Mouse (Mus musculus) kidney, embryonic 14.5 days (tissue): ENCODE results near the gene Tex101. TPM values are rescaled to one million over a fixed set of nuclear protein-coding genes. Genes with fewer than 3 reads are reported as not detected.

Experiments used
- ATAC-seq: fragments of 200-750 bp; cut with Nextera tagmentation; 2 replicates; pipeline ENCODE4 v1.8.0; 2017; ENCODE audit warnings: moderate number of reproducible peaks, mild to moderate bottlenecking, moderate TSS enrichment, moderate library complexity; ENCODE audit not compliant: low FRiP score, low TSS enrichment
- H3K27ac ChIP-seq: fragments of 300-500 bp; sonication (generic); 2 replicates; pipeline ENCODE4 v1.5.1; 2014; ENCODE audit warnings: low read depth, mild to moderate bottlenecking, low read length, moderate library complexity, mixed read lengths
- H3K27me3 ChIP-seq: fragments of 300-500 bp; sonication (generic); 2 replicates; pipeline ENCODE4 v1.6.1; 2014; ENCODE audit warnings: mild to moderate bottlenecking, low read length; ENCODE audit not compliant: control insufficient read depth, insufficient read depth
- H3K36me3 ChIP-seq: fragments of 300-500 bp; sonication (generic); 2 replicates; pipeline ENCODE4 v1.6.1; 2014; ENCODE audit warnings: low read length, mixed read lengths; ENCODE audit not compliant: control insufficient read depth, insufficient read depth
- H3K4me1 ChIP-seq: fragments of 300-500 bp; sonication (generic); 2 replicates; pipeline ENCODE4 v1.6.1; 2014; ENCODE audit warnings: low read length, mixed read lengths; ENCODE audit not compliant: control insufficient read depth, insufficient read depth
- H3K4me2 ChIP-seq: fragments of 300-500 bp; sonication (generic); replicated peaks from 2 replicates; pipeline ENCODE4 v1.6.1; 2014; ENCODE audit warnings: low read depth, mild to moderate bottlenecking, low read length
- H3K4me3 ChIP-seq: fragments of 300-500 bp; sonication (generic); 2 replicates; pipeline ENCODE4 v1.5.1; 2014; ENCODE audit warnings: mild to moderate bottlenecking, low read length
- H3K9ac ChIP-seq: fragments of 300-500 bp; sonication (generic); 2 replicates; pipeline ENCODE4 v1.6.1; 2014; ENCODE audit warnings: low read depth, mild to moderate bottlenecking, low read length, moderate library complexity
- H3K9me3 ChIP-seq: fragments of 300-500 bp; sonication (generic); 2 replicates; pipeline ENCODE4 v1.6.1; 2016; ENCODE audit warnings: low read length; ENCODE audit not compliant: control insufficient read depth
- WGBS: fragments of 180-500 bp; shearing (Covaris S2); extraction: QIAGEN DNeasy Blood & Tissue Kit; methylation state at CpG from one replicate; pipeline ENCODE4 v1.1.7; 2014; 5-methylcytosine and 5-hydroxymethylcytosine counted together
- polyA plus RNA-seq: library from polyadenylated mRNA; unstranded; fragments of >200 nt; fragmentation: Nextera tagmentation; extraction: Ambion mirVana; gene quantifications from 2 replicates; pipeline ENCODE4 v1.2.1, GENCODE M21; 2014

Tex101 gene
- polyA plus RNA-seq, 1 experiment from 2014 or later = not detected

DNA sequence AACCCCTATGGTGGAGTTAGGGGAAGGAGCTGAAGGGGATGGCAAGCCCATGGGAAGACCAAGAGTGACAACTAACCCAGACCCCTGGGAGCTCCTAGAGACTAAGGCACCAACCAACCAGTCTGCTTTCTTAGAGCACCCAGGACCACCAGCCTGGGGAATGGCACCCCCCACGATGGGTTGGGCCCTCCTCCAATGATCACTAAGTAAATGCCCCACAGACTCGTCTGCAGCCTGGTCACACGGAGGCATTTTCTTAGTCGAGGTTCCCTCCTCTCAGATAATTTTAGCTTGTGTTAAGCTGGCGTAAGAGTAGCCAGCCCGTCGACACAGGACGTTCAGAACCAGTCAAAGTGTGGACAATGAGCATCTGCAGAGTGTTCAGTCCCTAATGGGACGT is 11.5 kb downstream of the Tex101 start:
- Histone ChIP-seq H3K27ac (no peak overlapping the region), H3K27me3 (no peaks in the 10 kb centered on the region), H3K4me2 (no peak overlapping the region), H3K9ac (no peak overlapping the region), H3K9me3 (no peaks in the 10 kb centered on the region), H3K4me3 (no peak overlapping the region), H3K4me1 (no peaks in the 10 kb centered on the region), H3K36me3 (no peaks in the 10 kb centered on the region)
- no peak for ATAC-seq
- WGBS = 86% methylated on average over 9 of the region's 9 CpGs

DNA sequence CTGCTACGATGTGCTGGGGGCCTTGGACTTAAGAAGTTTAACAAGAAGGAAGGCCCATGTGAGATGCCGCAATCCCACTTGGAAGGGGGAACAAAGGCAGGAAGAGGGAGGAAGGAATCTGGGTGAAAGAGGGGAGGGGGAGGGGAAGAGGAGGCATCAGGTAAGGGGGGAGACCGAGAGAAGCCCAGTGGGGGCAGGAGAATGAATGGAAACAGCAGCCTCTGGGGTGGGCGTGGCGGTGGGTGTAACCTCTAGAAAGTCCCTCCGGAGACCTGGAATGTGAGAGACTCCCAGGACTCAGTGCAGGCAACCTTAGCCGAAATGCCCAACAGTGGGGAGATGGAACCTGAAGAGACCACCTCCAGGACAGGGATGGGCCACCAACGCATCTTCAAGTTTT is 12.2 kb downstream of the Tex101 start:
- H3K9me3 ChIP-seq = no peaks in the 10 kb centered on the region
- no peaks in the 10 kb centered on the region for H3K27me3 ChIP-seq

DNA sequence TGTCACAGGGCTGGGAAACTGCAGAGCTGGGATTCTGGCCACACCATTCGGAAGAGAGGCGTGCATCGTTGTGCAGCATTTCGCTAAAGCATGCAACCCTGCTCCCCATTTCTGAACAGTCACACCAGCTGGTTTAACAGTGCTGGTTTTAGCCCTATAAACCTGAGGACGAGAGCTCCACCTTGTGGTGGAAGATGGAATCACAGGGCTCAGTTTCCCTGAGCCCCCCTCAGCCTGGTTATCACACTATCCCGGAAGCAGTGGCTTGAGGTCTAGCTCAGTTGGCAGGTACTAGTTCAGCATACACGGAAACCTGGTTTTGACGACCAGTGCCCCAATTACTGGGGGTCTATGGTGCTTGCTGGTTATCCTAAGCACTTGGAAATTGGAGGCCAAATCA is 13.9 kb downstream of the Tex101 start:
- peak; percentile 64; the same call in 1 of the 2 replicates for ATAC-seq

More for the DNA sequence above, 12.2 kb downstream of the Tex101 start:
- H3K4me3 ChIP-seq = no peak overlapping the region
- no peak overlapping the region for H3K9ac ChIP-seq
- ATAC-seq = no peak
- WGBS = 34% methylated on average over 8 of the region's 8 CpGs
- H3K36me3 ChIP-seq = no peaks in the 10 kb centered on the region
- no peak overlapping the region for H3K4me2 ChIP-seq
- H3K4me1 ChIP-seq = no peaks in the 10 kb centered on the region
- no peak overlapping the region for H3K27ac ChIP-seq

DNA sequence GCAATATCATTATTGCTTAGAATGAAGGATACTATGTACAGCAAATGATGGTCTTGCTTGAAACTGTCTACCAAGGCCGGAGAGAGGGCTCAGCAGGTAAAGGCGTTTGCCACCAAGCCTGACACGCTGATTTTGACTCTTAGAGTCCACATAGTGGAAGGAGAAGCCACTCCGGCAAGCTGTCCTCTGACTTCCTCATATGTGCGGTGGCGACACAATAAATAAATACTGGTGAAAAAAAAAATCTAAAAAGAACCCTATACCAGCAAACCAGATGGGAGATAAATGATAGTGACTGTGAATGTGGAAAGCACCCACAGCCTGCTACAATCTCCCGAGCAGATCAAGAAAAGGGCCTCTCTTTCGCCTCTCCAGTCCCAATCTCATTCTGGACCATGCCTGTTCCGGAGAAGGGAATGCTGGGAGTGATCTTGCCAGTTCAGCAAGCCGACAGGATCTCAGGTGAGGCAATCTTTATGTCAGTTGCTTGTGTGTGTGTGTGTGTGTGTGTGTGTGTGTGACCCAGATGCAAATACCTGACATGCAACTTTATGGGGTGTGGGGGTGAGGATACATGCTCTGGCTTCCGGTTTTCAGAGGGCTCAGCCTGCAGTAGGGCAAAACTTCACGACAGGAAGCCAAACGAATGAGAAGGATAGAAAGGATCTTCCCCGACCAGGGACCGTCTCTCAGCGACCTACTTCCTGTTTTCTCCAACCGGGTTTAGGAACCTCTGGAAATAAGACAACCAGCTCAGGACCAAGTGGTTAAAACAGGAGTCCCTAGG is 15.2 kb downstream of the Tex101 start:
- Histone ChIP-seq H3K4me1 (no peaks in the 10 kb centered on the region), H3K4me2 (no peak overlapping the region), H3K9me3 (no peaks in the 10 kb centered on the region), H3K9ac (no peak overlapping the region), H3K36me3 (no peaks in the 10 kb centered on the region), H3K27ac (no peak overlapping the region), H3K4me3 (no peak overlapping the region), H3K27me3 (no peaks in the 10 kb centered on the region)
- 66% methylated on average over 17 of the region's 17 CpGs for WGBS
- ATAC-seq = no peak

More for the DNA sequence above, 13.9 kb downstream of the Tex101 start:
- H3K36me3 ChIP-seq = no peaks in the 10 kb centered on the region
- no peak overlapping the region for H3K27ac ChIP-seq
- WGBS = 14% methylated on average over 8 of the region's 8 CpGs
- H3K4me3 ChIP-seq = no peak overlapping the region
- H3K9me3 ChIP-seq = no peaks in the 10 kb centered on the region
- H3K9ac ChIP-seq = no peak overlapping the region
- H3K4me2 ChIP-seq = no peak overlapping the region
- no peaks in the 10 kb centered on the region for H3K27me3 ChIP-seq
- no peaks in the 10 kb centered on the region for H3K4me1 ChIP-seq

DNA sequence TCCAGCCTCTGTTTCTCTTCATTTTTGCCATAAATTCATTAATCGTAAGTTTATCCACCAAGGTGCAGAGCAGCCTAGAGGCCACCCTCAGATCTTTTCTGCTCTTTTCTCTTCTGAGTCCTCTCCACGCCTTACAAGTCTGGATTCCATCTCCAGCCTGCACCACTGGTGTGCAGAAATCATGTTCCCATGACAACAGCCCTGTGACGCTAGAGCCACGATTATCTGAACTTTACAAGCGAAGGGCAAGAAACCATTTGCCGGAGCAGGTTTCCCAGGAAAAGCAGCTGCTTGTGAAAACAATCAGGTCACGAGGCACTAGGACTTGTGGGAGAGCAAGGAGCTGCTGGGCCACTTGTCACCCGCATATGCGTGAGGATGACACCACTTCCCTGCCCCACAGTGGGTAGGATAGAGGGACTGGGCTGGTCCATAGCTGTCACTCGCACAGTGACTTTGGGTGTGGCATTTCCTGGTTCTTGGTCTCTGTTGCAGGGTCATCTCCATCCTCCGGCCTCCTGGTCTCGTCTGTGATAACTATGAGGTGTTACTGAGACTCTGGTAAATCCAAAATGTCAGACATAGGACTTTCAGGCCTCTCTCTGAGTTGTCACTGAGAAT is 16.6 kb downstream of the Tex101 start:
- no peak for ATAC-seq
- Histone ChIP-seq H3K9ac (no peak overlapping the region), H3K4me3 (no peak overlapping the region), H3K4me1 (no peaks in the 10 kb centered on the region), H3K27me3 (no peaks in the 10 kb centered on the region), H3K4me2 (no peak overlapping the region), H3K27ac (no peak overlapping the region), H3K36me3 (no peaks in the 10 kb centered on the region), H3K9me3 (no peaks in the 10 kb centered on the region)
- 44% methylated on average over 12 of the region's 12 CpGs for WGBS

DNA sequence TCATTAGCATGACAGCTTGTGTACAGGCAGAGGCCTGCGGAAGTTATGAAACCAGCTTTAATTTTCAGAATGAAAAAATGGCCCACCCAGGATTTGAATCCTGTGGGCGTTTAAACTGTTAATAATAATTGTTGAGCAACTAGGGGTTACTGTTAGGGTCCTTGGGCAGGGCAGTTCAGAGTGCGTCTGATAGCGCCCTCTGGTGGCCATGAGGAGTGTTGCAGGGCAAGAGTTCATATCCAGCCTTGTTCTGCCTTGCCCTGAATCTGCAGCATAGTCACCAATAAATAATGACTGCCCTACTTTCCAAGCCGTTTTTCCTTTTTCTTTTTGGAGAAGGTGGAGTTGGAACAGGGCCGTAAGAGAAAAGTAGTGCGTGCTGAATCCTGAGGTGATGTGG is 22.8 kb downstream of the Tex101 start:
- H3K36me3 ChIP-seq = no peaks in the 10 kb centered on the region
- H3K27me3 ChIP-seq = no peaks in the 10 kb centered on the region
- no peak overlapping the region for H3K9ac ChIP-seq
- no peak for ATAC-seq
- no peaks in the 10 kb centered on the region for H3K4me1 ChIP-seq
- no peak overlapping the region for H3K4me3 ChIP-seq
- WGBS = 31% methylated on average over 7 of the region's 7 CpGs
- no peak overlapping the region for H3K4me2 ChIP-seq
- no peak overlapping the region for H3K27ac ChIP-seq
- H3K9me3 ChIP-seq = no peaks in the 10 kb centered on the region

DNA sequence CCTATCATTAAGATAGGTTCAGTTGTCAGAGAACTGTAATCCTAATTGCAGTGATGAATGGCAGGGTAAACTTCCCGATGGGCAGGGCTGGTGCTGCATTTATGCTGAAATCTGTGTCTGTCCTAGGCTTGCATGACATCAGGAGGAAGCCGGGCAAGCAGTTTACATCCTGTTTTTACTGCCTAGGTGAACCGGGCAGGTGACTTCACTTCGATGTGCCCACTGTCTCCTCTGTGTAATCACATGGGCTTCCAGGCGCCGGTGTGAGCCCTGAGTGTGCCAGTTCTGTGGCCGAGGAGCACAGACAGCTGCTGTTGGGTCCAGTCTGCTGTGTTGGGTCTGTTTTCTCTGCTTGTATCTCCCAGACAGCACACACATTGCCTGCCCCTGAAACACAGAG is 30.0 kb downstream of the Tex101 start:
- Histone ChIP-seq H3K36me3 (no peaks in the 10 kb centered on the region), H3K27ac (no peak overlapping the region), H3K4me1 (no peaks in the 10 kb centered on the region), H3K9me3 (no peaks in the 10 kb centered on the region), H3K27me3 (no peaks in the 10 kb centered on the region), H3K4me3 (no peak overlapping the region), H3K4me2 (no peak overlapping the region), H3K9ac (no peak overlapping the region)
- 74% methylated on average over 7 of the region's 7 CpGs for WGBS
- ATAC-seq = no peak

DNA sequence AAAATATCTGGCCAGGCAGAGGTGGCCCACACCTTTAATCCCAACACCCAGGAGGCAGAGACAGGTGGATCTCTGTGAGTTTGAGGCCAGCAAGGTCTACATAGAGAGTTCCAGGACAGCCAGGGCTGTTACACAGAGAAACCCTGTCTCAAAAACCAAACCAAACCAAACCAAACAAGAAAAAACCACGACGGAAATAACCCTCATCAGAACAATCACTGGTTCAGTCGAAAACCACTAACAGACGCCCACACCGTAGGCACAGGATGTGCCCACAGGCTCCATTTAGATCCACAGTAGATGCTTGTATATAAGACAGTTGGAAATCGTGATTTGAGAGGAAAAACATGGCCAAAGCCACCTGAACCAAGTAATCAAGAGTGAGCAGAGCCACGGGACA is 31.5 kb downstream of the Tex101 start:
- Histone ChIP-seq H3K4me2 (no peak overlapping the region), H3K27ac (no peak overlapping the region), H3K36me3 (no peaks in the 10 kb centered on the region), H3K9ac (no peak overlapping the region), H3K4me3 (no peak overlapping the region), H3K9me3 (no peaks in the 10 kb centered on the region), H3K4me1 (no peaks in the 10 kb centered on the region), H3K27me3 (peaks cover 5% of the 10 kb centered on the region; the same call in 1 of the 2 replicates)
- 75% methylated on average over 7 of the region's 7 CpGs for WGBS
- no peak for ATAC-seq

DNA sequence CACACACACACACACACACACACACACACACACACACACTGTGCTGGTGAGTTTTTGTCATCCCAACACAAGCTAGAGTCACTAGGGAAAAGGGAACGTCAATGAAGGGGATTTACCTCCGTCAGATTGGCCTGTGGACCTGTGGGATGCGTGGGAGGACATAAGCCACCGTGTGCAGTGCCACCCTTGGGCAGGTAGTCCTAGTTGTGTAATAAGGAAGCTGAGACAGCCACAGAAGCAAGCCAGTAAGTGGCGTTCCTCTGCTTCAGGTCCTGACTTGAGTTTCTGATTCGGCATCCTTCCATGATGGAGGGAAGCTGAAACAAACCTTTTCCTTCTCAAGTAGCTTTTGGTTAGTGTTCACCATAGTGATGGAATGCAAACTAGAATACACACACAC is 32.0 kb downstream of the Tex101 start:
- ATAC-seq = no peak
- H3K4me2 ChIP-seq = no peak overlapping the region
- no peaks in the 10 kb centered on the region for H3K4me1 ChIP-seq
- H3K36me3 ChIP-seq = no peaks in the 10 kb centered on the region
- H3K27ac ChIP-seq = no peak overlapping the region
- WGBS = 78% methylated on average over 6 of the region's 6 CpGs
- H3K27me3 ChIP-seq = peaks cover 10% of the 10 kb centered on the region; the same call in 1 of the 2 replicates
- H3K9ac ChIP-seq = no peak overlapping the region
- no peak overlapping the region for H3K4me3 ChIP-seq
- no peaks in the 10 kb centered on the region for H3K9me3 ChIP-seq
